Mouse (Mus musculus) common myeloid progenitor, adult 5-6 weeks (primary cell): ENCODE measurements around the gene AI661453. TPM values are rescaled to one million over a fixed set of nuclear protein-coding genes. Genes with fewer than 3 reads are reported as not detected.
"Not testable (repeated sequence)": the region's sequence is repeated elsewhere in the genome, so short reads cannot be mapped to it uniquely, and the experiment has no call there.

Experiments
- ATAC-seq: replicated peaks from 2 replicates; pipeline ENCODE4 v1.8.0; 2016; ENCODE audit warnings: low read depth, mild to moderate bottlenecking, moderate TSS enrichment, inconsistent platforms; ENCODE audit not compliant: poor library complexity, severe bottlenecking
- total RNA-seq: library from RNA; stranded (forward); fragments of 200-1000, 187-1606 nt; gene quantifications from 2 replicates; pipeline ENCODE4 v1.2.3, GENCODE M21; 2017

Gene AI661453
- total RNA-seq, 1 experiment from 2014 or later: 0.87 TPM

- no peak for ATAC-seq
These were observed 54.4 kb downstream of the AI661453 start for GRCm38 (mm10) chr17:47490791-47491190.

- ATAC-seq: no peak
These were observed 56.3 kb downstream of the AI661453 start for GRCm38 (mm10) chr17:47492731-47493130.

- ATAC-seq: no peak
These were observed 57.2 kb downstream of the AI661453 start for GRCm38 (mm10) chr17:47493653-47494052.

- ATAC-seq: no peak
These were observed 57.7 kb downstream of the AI661453 start for GRCm38 (mm10) chr17:47494132-47494531.

- ATAC-seq: no peak
These were observed 65.1 kb downstream of the AI661453 start for GRCm38 (mm10) chr17:47501531-47501930.

- peak; percentile 85 for ATAC-seq
These were observed 65.7 kb downstream of the AI661453 start, which contains the start of gene Taf8 for GRCm38 (mm10) chr17:47501946-47502706. Gene Taf8 (minus strand): TSS chr17:47502292.

- ATAC-seq: not testable (repeated sequence)
These were observed 66.3 kb downstream of the AI661453 start for GRCm38 (mm10) chr17:47502707-47503045.

GRCm38 (mm10) chr17:47503689-47504088 is 67.3 kb downstream of the AI661453 start:
- no peak for ATAC-seq

GRCm38 (mm10) chr17:47504228-47504627 is 67.8 kb downstream of the AI661453 start:
- no peak for ATAC-seq

- peak; percentile 31 for ATAC-seq
These were observed 68.5 kb downstream of the AI661453 start, which contains the start of gene Ccnd3 for GRCm38 (mm10) chr17:47504941-47505346. Gene Ccnd3 (plus strand): TSS chr17:47505051.

GRCm38 (mm10) chr17:47505566-47505965 is 69.2 kb downstream of the AI661453 start:
- ATAC-seq: no peak

GRCm38 (mm10) chr17:47506042-47506441 is 69.6 kb downstream of the AI661453 start:
- no peak for ATAC-seq

GRCm38 (mm10) chr17:47506697-47507096 is 70.3 kb downstream of the AI661453 start:
- ATAC-seq: no peak

- 0 out of 2 replicates have a peak, but pooled peaks have one; percentile 0 for ATAC-seq
These were observed 71.1 kb downstream of the AI661453 start for GRCm38 (mm10) chr17:47507523-47507922.

GRCm38 (mm10) chr17:47508012-47508608 is 71.7 kb downstream of the AI661453 start:
- peak; percentile 70 for ATAC-seq

- no peak for ATAC-seq
These were observed 72.8 kb downstream of the AI661453 start for GRCm38 (mm10) chr17:47509031-47509705.

- peak; percentile 82 for ATAC-seq
These were observed 75.0 kb downstream of the AI661453 start for GRCm38 (mm10) chr17:47511111-47512020.

- ATAC-seq: no peak
These were observed 76.8 kb downstream of the AI661453 start for GRCm38 (mm10) chr17:47512956-47513775.
